Mouse (Mus musculus) ES-Bruce4 (cell line): Measurements from ENCODE around the gene Ttyh1.

Experiments used
- CTCF ChIP-seq: IDR thresholded peaks from one replicate; pipeline ENCODE4 v1.8.1; 2011; ENCODE audit warnings: low read depth, low read length
- EP300 ChIP-seq: IDR thresholded peaks from 2 replicates; pipeline ENCODE4 v1.6.1; 2011; ENCODE audit warnings: low read depth, low read length; ENCODE audit not compliant: insufficient read depth
- POLR2A ChIP-seq: IDR thresholded peaks from one replicate; pipeline ENCODE4 v1.8.1; 2011; ENCODE audit warnings: low read length; ENCODE audit not compliant: insufficient read depth

GRCm38 (mm10) chr7:4142796-4143445, 23.7 kb downstream of the Ttyh1 start:
- TF ChIP-seq CTCF (no peak), POLR2A (no peak), EP300 (no peak)
